Mouse (Mus musculus) bone marrow macrophage, adult 2 months (primary cell): ENCODE results near the gene Hist1h4n. TPM values are rescaled to one million over a fixed set of nuclear protein-coding genes. Genes with fewer than 3 reads are reported as not detected.
"Not testable (repeated sequence)": the region's sequence is repeated elsewhere in the genome, so short reads cannot be mapped to it uniquely, and the experiment has no call there.

Source experiments
- H3K27ac ChIP-seq: 2 replicates; pipeline ENCODE4 v1.5.1; 2012; ENCODE audit warnings: low read depth, low read length; ENCODE audit not compliant: insufficient read depth
- H3K4me1 ChIP-seq: 2 replicates; pipeline ENCODE4 v1.6.1; 2012; ENCODE audit warnings: low read length; ENCODE audit not compliant: control insufficient read depth, insufficient read depth
- H3K4me3 ChIP-seq: 2 replicates; pipeline ENCODE4 v1.5.1; 2012; ENCODE audit warnings: mild to moderate bottlenecking, low read length, moderate library complexity; ENCODE audit not compliant: insufficient read depth
- CTCF ChIP-seq: IDR thresholded peaks from 2 replicates; pipeline ENCODE4 v1.5.1; 2012; ENCODE audit warnings: low read depth, mild to moderate bottlenecking, low read length, moderate library complexity
- POLR2A ChIP-seq: IDR thresholded peaks from 2 replicates; pipeline ENCODE4 v1.6.1; 2012; ENCODE audit warnings: mild to moderate bottlenecking, low read depth, low read length, borderline replicate concordance
- polyA plus RNA-seq: library from polyadenylated mRNA; stranded (reverse); fragments of >200 nt; gene quantifications from 2 replicates; pipeline ENCODE4 v1.2.4, GENCODE M21; 2012; ENCODE audit not compliant: missing spikeins, insufficient read depth, insufficient read length

Hist1h4n gene
- not detected in 2 replicates for polyA plus RNA-seq

DNA sequence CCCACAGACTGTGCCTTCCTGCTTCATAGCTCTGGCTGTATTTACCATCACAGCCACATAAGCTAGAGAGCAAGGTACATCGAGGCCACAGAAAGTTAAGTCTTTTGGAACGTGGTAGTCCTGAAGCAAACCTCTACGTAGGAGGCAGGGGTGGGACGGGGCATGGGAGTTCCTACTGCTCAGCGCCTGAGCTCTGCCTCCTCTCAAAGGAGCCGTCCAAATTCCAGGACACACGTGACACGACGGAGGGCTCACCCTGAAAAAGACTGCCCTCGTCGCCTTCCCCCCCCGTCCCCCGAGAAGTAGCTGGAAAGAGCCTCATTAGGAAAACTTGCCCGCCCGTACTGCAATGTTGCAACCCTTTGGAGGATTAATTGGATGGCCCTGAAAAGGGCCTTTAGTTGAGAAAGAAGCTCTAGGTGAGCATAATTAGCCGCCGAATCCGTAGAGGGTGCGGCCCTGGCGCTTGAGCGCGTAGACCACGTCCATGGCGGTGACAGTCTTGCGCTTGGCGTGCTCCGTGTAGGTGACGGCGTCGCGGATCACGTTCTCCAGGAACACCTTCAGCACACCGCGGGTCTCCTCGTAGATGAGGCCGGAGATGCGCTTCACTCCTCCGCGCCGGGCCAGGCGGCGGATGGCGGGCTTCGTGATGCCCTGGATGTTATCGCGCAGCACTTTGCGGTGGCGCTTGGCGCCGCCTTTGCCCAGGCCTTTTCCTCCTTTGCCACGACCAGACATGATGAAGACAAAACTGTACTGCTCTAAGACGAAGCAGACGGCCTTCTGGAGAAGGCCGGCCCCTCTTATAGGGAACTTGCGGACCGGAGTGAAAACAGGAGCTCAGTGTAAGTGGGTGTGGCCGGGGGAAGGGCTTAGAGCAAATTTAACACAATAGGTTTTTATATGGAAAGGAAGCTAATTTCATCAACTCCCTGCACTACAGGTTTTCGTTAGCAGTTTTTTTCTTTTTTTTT is at the start of gene Hist1h4n:
Gene Hist1h4n (minus strand): TSS at position 779 of the 977 bp plus-strand sequence.
- H3K4me3 ChIP-seq: peak within 1 kb of the TSS; percentile 28
- H3K4me1 ChIP-seq: not testable (repeated sequence)
- H3K27ac ChIP-seq: peak within 1 kb of the TSS; percentile 34; the same call in 1 of the 2 replicates

DNA sequence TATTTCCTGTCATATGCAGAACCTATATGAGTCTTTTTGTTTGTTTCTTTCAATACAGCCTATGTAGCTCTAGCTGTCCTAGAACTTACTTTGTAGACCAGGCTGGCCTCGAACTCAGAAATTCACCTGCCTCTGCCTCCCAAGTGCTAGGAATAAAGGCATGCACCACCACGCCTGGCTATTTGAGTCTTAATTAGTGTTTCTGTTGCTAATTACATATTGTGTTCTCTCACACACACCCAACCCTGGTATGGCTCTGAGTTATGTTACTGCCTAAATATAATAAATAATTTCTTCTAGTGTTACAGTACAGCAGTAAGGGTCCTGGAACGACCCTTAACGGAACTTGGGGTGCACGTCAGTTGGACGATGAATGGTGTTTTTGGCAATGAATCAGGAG is 48.7 kb upstream of the Hist1h4n start:
- Histone ChIP-seq H3K4me3 (no peak overlapping the region), H3K27ac (no peak overlapping the region), H3K4me1 (peaks cover 14% of the 10 kb centered on the region)
- no peak for TF ChIP-seq POLR2A
- TF ChIP-seq CTCF: no peak

DNA sequence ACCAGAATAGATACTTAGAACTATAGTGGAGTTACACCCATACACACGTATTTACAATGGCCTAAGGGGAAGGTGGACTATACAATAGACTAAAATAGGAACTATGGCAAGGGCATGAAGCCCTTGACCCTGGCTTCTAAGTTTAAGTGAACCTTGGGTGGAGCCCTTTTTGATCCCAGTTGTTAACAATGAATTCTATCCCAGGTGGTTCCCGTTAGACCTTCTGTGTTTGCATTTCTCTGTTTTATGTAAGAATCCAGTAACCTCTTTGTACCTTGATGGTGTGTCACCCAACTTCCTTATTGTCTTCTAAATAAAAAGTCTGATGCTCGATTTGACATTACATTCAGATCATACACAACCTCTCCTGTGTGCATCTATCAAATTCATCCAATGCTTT is 33.5 kb upstream of the Hist1h4n start:
- H3K4me1 ChIP-seq, H3K27ac ChIP-seq, H3K4me3 ChIP-seq: not testable (repeated sequence)

DNA sequence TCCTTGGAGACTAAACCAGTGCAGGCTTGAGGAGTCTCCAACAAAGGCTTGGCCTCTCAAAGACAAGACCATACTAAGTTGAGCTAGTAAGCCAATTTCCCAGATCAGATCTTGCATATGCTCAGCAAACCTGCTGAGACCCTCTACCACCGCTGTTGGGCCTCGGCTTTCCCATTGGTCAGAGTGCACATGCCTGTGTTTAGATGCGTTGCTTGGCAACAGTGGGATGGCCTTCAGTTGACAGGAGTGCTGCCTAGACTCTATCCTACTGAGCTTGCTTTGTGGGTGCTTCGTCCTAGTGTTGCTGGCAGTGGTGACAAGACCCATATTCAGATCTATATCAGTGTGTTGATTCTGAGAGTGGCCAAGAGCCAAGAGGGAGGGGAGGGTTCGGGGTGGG is 29.6 kb upstream of the Hist1h4n start:
- Histone ChIP-seq H3K4me1 (peaks cover 3% of the 10 kb centered on the region), H3K27ac (no peak overlapping the region), H3K4me3 (no peak overlapping the region)
- TF ChIP-seq POLR2A: no peak
- no peak for TF ChIP-seq CTCF

DNA sequence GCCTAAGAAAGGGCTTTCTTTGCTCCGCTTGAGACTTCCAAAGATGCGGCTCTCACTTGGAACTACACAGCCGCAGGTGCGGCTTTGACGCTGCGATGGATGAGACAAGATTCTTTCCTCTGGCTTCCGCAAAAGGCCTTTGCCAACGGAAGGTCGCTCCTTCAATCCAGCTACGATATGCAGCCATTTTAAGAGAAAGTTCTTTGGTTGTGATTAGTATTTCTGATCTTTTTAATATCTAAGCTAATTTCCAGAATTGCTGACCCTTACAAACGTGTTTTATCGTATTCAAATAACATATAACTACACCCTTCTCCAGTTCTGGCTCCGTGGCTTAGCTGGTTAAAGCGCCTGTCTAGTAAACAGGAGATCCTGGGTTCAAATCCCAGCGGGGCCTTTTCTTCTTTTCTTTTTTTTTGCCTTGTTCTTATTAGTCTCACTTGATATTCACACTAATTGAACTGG is 23.7 kb upstream of the Hist1h4n start:
- peak overlapping the region; percentile 69 for H3K4me3 ChIP-seq
- no peak for TF ChIP-seq POLR2A
- no peak for TF ChIP-seq CTCF
- peaks cover 22% of the 10 kb centered on the region for H3K4me1 ChIP-seq
- peak overlapping the region; percentile 31 for H3K27ac ChIP-seq

DNA sequence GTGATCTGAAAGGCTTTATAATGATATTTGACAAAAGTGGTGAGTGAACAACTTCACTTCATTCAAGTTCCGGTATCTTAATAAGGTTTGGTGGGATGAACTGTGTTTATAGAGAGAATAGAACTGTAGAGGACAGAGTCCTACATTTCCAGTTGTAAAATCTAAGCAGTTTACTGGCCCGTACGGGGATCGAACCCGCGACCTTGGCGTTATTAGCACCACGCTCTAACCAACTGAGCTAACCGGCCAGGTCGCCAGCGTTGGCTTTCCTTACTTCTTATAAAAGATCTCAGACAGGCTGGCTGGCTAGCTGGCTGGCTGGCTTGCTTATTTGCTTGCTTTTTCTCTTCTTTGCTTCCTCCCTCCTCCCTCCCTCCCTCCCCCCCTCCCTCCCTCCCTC is 23.1 kb upstream of the Hist1h4n start:
- Histone ChIP-seq H3K4me3 (no peak overlapping the region), H3K4me1 (peaks cover 27% of the 10 kb centered on the region), H3K27ac (no peak overlapping the region)
- TF ChIP-seq CTCF (no peak), POLR2A (no peak)

DNA sequence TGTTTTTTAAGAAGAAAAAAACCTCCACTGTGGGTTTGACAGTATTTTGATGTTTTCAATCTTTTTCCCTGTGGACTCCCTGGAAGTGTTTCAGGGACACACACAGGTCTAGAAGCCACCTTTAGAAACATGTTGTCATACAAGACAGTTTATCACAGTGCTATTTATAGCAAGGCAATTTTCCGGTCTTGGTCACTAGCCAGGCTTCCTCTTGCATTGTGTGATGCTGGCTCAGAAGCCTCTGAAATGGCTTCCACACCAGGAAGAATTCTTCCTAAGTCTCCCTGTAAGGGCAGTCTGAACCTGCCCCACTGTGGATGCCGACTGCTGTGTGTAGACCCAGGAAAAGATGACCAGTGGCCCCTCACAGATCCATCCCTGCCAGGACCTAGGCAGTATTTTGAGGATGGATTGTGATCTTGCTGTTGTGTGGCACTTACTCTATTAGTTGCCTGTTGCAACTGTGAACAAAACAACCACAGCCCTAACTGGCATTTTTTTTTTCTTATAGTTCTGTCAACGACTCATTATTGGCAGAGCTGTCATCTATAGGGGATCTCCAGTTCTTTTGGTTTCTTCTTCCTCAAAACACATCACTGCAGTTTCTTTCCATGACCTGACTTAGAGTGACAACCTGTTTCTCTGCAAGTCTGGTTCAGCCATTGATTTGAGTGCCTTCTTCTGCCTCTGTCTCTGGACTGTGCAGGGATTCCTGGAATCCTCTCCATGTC is 20.4 kb upstream of the Hist1h4n start:
- peak overlapping the region; percentile 90 for H3K27ac ChIP-seq
- peak overlapping the region; percentile 29 for H3K4me3 ChIP-seq
- H3K4me1 ChIP-seq: peaks cover 30% of the 10 kb centered on the region
- TF ChIP-seq POLR2A (no peak), CTCF (no peak)

DNA sequence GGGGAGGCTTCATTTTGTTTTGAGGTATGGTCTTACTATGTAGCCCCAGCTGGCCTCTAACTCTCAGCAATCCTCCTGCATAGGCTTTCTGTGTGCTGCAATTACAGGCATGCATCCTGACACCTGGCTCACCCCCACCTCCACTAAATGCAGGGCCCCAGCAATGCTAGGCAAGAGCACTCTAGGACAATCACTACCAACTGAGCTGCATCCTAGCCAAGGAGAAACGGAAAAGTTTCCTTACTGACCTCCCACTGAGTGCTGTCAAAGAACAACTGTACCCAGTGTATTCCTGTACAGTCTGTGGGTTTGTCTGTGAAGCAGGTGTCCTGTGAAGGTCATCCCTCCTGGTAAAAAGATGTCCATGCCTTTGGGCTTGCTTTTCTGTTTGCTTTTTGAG is 18.7 kb upstream of the Hist1h4n start:
- peaks cover 30% of the 10 kb centered on the region for H3K4me1 ChIP-seq
- H3K27ac ChIP-seq, H3K4me3 ChIP-seq: not testable (repeated sequence)

DNA sequence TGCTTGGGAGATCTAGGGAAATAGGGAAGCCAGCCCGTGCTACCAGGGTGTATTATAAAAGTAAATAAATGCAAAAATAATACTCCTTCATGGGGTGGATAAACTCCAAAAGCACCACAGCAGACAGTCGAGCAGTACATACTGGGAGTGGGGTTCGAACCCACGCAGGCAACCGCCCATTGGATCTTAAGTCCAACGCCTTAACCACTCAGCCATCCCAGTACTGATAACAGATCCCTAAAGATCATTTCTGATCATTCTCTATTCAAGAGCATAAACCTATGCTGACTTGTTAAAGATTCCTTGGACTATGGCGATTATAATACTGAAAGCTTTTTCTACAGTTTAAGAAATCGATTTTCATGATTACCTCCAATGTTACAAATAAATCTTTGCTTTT is 15.9 kb upstream of the Hist1h4n start:
- TF ChIP-seq CTCF (no peak), POLR2A (no peak)
- H3K4me3 ChIP-seq: no peak overlapping the region
- H3K4me1 ChIP-seq: peaks cover 22% of the 10 kb centered on the region
- no peak overlapping the region for H3K27ac ChIP-seq

DNA sequence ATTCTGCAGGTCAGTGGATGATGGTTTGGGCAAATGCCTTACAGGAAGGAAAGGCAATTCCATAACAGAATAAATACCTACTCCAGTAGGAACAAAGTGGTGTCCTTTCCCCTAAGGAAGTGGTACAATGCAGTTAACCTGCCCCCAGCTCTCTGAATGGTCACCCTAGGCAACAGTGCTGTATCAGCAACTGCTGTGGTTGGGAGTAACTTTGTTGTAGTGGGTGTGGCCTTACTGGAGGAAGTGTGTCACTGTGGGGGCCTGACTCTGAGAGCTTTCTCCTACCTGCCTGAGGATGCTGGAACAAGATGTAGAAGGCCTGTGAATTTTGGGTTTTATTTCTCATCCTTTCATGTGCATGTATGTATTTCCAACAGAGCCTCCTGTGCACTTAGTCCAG is 14.4 kb upstream of the Hist1h4n start:
- H3K4me1 ChIP-seq: peaks cover 14% of the 10 kb centered on the region
- H3K4me3 ChIP-seq, H3K27ac ChIP-seq: not testable (repeated sequence)

DNA sequence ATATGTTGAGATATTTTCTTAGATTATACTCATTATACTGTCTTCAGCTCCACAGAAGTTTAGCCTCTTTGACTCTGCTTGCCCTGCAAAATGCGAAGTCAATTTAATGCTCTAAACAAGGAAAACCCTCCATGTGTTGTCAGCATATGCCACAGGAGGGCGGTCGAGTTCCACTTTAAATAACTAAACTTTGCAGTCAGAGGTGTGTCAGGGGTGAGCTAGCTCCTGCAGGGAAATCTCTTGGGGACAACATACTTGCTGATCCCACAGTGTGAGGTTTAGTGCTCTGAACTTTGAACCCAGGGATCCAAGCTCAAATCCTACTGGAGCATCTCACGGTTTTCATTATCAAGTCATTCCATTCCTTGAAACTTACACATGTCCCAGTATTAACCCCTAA is 8.5 kb upstream of the Hist1h4n start:
- H3K4me1 ChIP-seq, H3K27ac ChIP-seq, H3K4me3 ChIP-seq: not testable (repeated sequence)

DNA sequence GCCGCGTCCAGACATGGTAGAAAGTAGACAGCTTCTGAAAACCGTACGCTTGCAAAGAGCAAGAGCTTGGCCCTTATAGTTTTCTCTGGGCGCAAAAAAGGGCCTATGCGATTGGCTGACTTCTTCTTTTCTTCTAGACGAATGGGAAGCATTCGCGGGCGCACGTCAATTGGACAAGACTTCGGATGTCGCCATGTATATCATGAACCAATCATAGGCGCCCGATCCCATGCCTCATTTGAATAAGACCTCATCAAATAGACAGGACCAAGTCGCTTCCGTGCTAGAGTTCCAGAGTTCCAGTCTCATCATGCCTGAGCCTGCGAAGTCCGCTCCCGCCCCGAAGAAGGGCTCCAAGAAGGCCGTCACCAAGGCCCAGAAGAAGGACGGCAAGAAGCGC is 1.5 kb upstream of the Hist1h4n start, which contains the start of the genes Hist1h2ap and Hist1h2br:
Gene Hist1h2ap (minus strand): TSS at position 47 of the 400 bp plus-strand sequence.
Gene Hist1h2br (plus strand): TSS at position 283 of the 400 bp plus-strand sequence.
- H3K27ac ChIP-seq, H3K4me3 ChIP-seq, H3K4me1 ChIP-seq: not testable (repeated sequence)
